Mouse (Mus musculus) kidney, embryonic 14.5 days (tissue): ENCODE results near the gene Col20a1. TPM values are rescaled to one million over a fixed set of nuclear protein-coding genes. Genes with fewer than 3 reads are reported as not detected.

Experiments
- polyA plus RNA-seq: library from polyadenylated mRNA; unstranded; fragments of >200 nt; fragmentation: Nextera tagmentation; extraction: Ambion mirVana; gene quantifications from 2 replicates; pipeline ENCODE4 v1.2.1, GENCODE M21; 2014

Col20a1 gene
- polyA plus RNA-seq, 1 experiment from 2014 or later, result 0.50 TPM

Other genes with a start within 250 kb of the Col20a1 start
- 0.10 TPM in 1 of 2 replicates, not detected in the other for gene Bhlhe23, start 209.6 kb upstream of the Col20a1 start, polyA plus RNA-seq
- 48.7 and 75.4 TPM in 2 replicates for gene Ythdf1, start 65.6 kb upstream of the Col20a1 start, polyA plus RNA-seq
- gene Birc7, start 57.5 kb upstream of the Col20a1 start, polyA plus RNA-seq, result not detected in 2 replicates
- gene Nkain4, start 31.8 kb upstream of the Col20a1 start, polyA plus RNA-seq, result 39.0 and 44.1 TPM in 2 replicates
- 55.1 and 71.3 TPM in 2 replicates for gene Arfgap1, start 19.3 kb upstream of the Col20a1 start, polyA plus RNA-seq
- 3.8 and 5.3 TPM in 2 replicates for gene Chrna4, start 57.0 kb downstream of the Col20a1 start, polyA plus RNA-seq
- not detected in 2 replicates for gene Kcnq2, start 148.8 kb downstream of the Col20a1 start, polyA plus RNA-seq
- gene Eef1a2, start 170.5 kb downstream of the Col20a1 start, polyA plus RNA-seq, result not detected in 2 replicates
- 387 and 477 TPM in 2 replicates for gene Ppdpf, start 200.7 kb downstream of the Col20a1 start, polyA plus RNA-seq
- not detected in 2 replicates for gene Ptk6, start 216.3 kb downstream of the Col20a1 start, polyA plus RNA-seq
- 0.14 and 0.24 TPM in 2 replicates for gene Srms, start 226.7 kb downstream of the Col20a1 start, polyA plus RNA-seq
- gene Fndc11, start 233.5 kb downstream of the Col20a1 start, polyA plus RNA-seq, result 0.58 TPM in 1 of 2 replicates, not detected in the other